Mouse (Mus musculus) left cerebral cortex, postnatal 4 days (tissue): ENCODE data around the gene Lsm3. TPM values are rescaled to one million over a fixed set of nuclear protein-coding genes. Genes with fewer than 3 reads are reported as not detected.

Source experiments
- DNase-seq: peaks from one replicate; pipeline ENCODE4 v3.0.0-alpha.2; 2022
- intact Hi-C: fragments of 180-260 bp; cut with DNase I; formaldehyde crosslinking; loops from one replicate; pipeline ENCODE4 v1.15.1; 2025
- total RNA-seq, 2 experiments: library from RNA; stranded (reverse); gene quantifications; 2 replicates each; pipeline ENCODE4 v1.2.3; 2021

Gene Lsm3
- total RNA-seq, 2 experiments from 2014 or later, result 54.4 to 62.2 TPM

- intact Hi-C loops, result no loop called here
- peak; percentile 78 for DNase-seq
These were observed 6.4 kb upstream of the Lsm3 start for GRCm38 (mm10) chr6:91509326-91509725.

GRCm38 (mm10) chr6:91510211-91510610 lies 5.5 kb upstream of the Lsm3 start:
- DNase-seq, result no peak
- intact Hi-C loops, result no loop called here

GRCm38 (mm10) chr6:91514135-91514534 lies 1.6 kb upstream of the Lsm3 start:
- intact Hi-C loops, result no loop called here
- DNase-seq, result no peak

- no peak for DNase-seq
- intact Hi-C loops, result no loop called here
These were observed 878 bp upstream of the Lsm3 start for GRCm38 (mm10) chr6:91514737-91515362.

- intact Hi-C loops, result no loop called here
- no peak for DNase-seq
These were observed 2.8 kb downstream of the Lsm3 start for GRCm38 (mm10) chr6:91518454-91519020.

- no peak for DNase-seq
- intact Hi-C loops, result loop anchor here (10.0 kb wide), 1 partner anchor 372 kb away; no protein-coding TSS in a partner anchor
These were observed 7.1 kb downstream of the Lsm3 start for GRCm38 (mm10) chr6:91522816-91523215.

GRCm38 (mm10) chr6:91525544-91525943 lies 9.8 kb downstream of the Lsm3 start:
- intact Hi-C loops, result loop anchor here (5.0 to 10.0 kb wide), 3 partner anchors 217 to 369 kb away; no protein-coding TSS in a partner anchor
- DNase-seq, result no peak

GRCm38 (mm10) chr6:91527227-91527860 lies 11.6 kb downstream of the Lsm3 start:
- intact Hi-C loops, result loop anchor here (5.0 to 10.0 kb wide), 3 partner anchors 215 to 367 kb away; no protein-coding TSS in a partner anchor
- DNase-seq, result no peak

GRCm38 (mm10) chr6:91528265-91528664 lies 12.5 kb downstream of the Lsm3 start:
- DNase-seq, result no peak
- intact Hi-C loops, result loop anchor here (5.0 to 10.0 kb wide), 3 partner anchors 214 to 367 kb away; no protein-coding TSS in a partner anchor

- no peak for DNase-seq
- intact Hi-C loops, result no loop called here
These were observed 14.9 kb downstream of the Lsm3 start for GRCm38 (mm10) chr6:91530673-91531072.

GRCm38 (mm10) chr6:91531276-91531675 lies 15.5 kb downstream of the Lsm3 start:
- intact Hi-C loops, result no loop called here
- DNase-seq, result no peak

GRCm38 (mm10) chr6:91532661-91533060 lies 16.9 kb downstream of the Lsm3 start:
- intact Hi-C loops, result no loop called here
- no peak for DNase-seq

GRCm38 (mm10) chr6:91533359-91533758 lies 17.6 kb downstream of the Lsm3 start:
- intact Hi-C loops, result no loop called here
- no peak for DNase-seq

GRCm38 (mm10) chr6:91533771-91534170 lies 18.0 kb downstream of the Lsm3 start:
- intact Hi-C loops, result no loop called here

GRCm38 (mm10) chr6:91534268-91534667 lies 18.5 kb downstream of the Lsm3 start:
- intact Hi-C loops, result no loop called here
- no peak for DNase-seq

More at GRCm38 (mm10) chr6:91533771-91534170, 18.0 kb downstream of the Lsm3 start:
- no peak for DNase-seq

GRCm38 (mm10) chr6:91535231-91535630 lies 19.5 kb downstream of the Lsm3 start:
- intact Hi-C loops, result no loop called here
- no peak for DNase-seq

GRCm38 (mm10) chr6:91536047-91536765 lies 20.5 kb downstream of the Lsm3 start:
- intact Hi-C loops, result no loop called here
- DNase-seq, result no peak

- DNase-seq, result no peak
- intact Hi-C loops, result no loop called here
These were observed 25.5 kb downstream of the Lsm3 start for GRCm38 (mm10) chr6:91541276-91541675.

GRCm38 (mm10) chr6:91543056-91543455 lies 27.3 kb downstream of the Lsm3 start:
- intact Hi-C loops, result no loop called here
- DNase-seq, result no peak

GRCm38 (mm10) chr6:91546241-91546884 lies 30.6 kb downstream of the Lsm3 start:
- no peak for DNase-seq
- intact Hi-C loops, result no loop called here

GRCm38 (mm10) chr6:91547313-91547712 lies 31.6 kb downstream of the Lsm3 start:
- intact Hi-C loops, result no loop called here

More at GRCm38 (mm10) chr6:91547313-91547712, 31.6 kb downstream of the Lsm3 start:
- no peak for DNase-seq
